Mouse (Mus musculus) heart, embryonic 12.5 days (tissue): Measurements from ENCODE around the gene Aldh9a1. TPM values are rescaled to one million over a fixed set of nuclear protein-coding genes. Genes with fewer than 3 reads are reported as not detected.

Experiments
- ATAC-seq: fragments of 200-750 bp; cut with Nextera tagmentation; 2 replicates; pipeline ENCODE4 v1.8.0; 2017; ENCODE audit warnings: moderate TSS enrichment, moderate library complexity; ENCODE audit not compliant: insufficient number of reproducible peaks, low FRiP score
- H3K27ac ChIP-seq: fragments of 300-500 bp; sonication (generic); 2 replicates; pipeline ENCODE4 v1.5.1; 2016; ENCODE audit warnings: mild to moderate bottlenecking, moderate library complexity; ENCODE audit not compliant: poor library complexity, severe bottlenecking
- H3K27me3 ChIP-seq: fragments of 300-500 bp; sonication (generic); replicated peaks from 2 replicates; pipeline ENCODE4 v1.6.1; 2016; ENCODE audit warnings: mild to moderate bottlenecking, moderate library complexity
- H3K36me3 ChIP-seq: fragments of 300-500 bp; sonication (generic); 2 replicates; pipeline ENCODE4 v1.6.1; 2016; ENCODE audit warnings: mild to moderate bottlenecking, moderate library complexity
- H3K4me1 ChIP-seq: fragments of 300-500 bp; sonication (generic); replicated peaks from 2 replicates; pipeline ENCODE4 v1.6.1; 2016; ENCODE audit warnings: mild to moderate bottlenecking
- H3K4me2 ChIP-seq: fragments of 300-500 bp; sonication (generic); 2 replicates; pipeline ENCODE4 v1.6.1; 2016; ENCODE audit warnings: mild to moderate bottlenecking, moderate library complexity
- H3K4me3 ChIP-seq: fragments of 300-500 bp; sonication (generic); 2 replicates; pipeline ENCODE4 v1.5.1; 2016; ENCODE audit warnings: mild to moderate bottlenecking
- H3K9ac ChIP-seq: fragments of 300-500 bp; sonication (generic); 2 replicates; pipeline ENCODE4 v1.6.1; 2016; ENCODE audit warnings: mild to moderate bottlenecking, moderate library complexity
- H3K9me3 ChIP-seq: fragments of 300-500 bp; sonication (generic); replicated peaks from 2 replicates; pipeline ENCODE4 v1.6.1; 2016; ENCODE audit warnings: mild to moderate bottlenecking, moderate library complexity
- WGBS: fragments of 180-500 bp; shearing (Covaris S2); methylation state at CpG from one replicate; pipeline ENCODE4 v1.1.7; 2016; 5-methylcytosine and 5-hydroxymethylcytosine counted together
- polyA plus RNA-seq: library from polyadenylated mRNA; unstranded; fragments of >200 nt; fragmentation: Nextera tagmentation; extraction: Ambion mirVana; gene quantifications from 2 replicates; pipeline ENCODE4 v1.2.1, GENCODE M21; 2016

Gene Aldh9a1
- polyA plus RNA-seq, 1 experiment from 2014 or later: 27.6 TPM

DNA sequence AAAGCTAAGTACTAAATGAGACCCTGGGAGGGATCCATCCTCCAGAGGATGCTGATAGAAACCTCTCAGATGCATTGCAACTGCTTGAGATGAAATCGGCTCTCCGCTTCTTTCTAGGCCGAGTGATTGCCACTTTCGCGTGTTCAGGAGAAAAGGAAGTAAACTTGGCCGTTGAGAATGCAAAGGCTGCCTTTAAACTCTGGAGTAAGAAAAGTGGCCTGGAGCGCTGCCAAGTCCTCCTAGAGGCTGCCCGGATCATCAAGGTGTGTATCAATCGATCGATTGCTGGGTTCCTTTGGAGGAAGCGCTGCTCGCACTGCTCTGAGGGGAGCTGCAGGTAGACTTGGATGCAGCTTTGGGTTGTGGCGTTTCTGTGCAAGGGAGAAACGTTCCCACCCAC lies 2.6 kb downstream of the Aldh9a1 start:
- no peak for ATAC-seq
- H3K9ac ChIP-seq: no peak overlapping the region
- no peaks in the 10 kb centered on the region for H3K9me3 ChIP-seq
- no peak overlapping the region for H3K4me3 ChIP-seq
- peaks cover 12% of the 10 kb centered on the region for H3K4me1 ChIP-seq
- WGBS: 88% methylated on average over 14 of the region's 14 CpGs
- H3K36me3 ChIP-seq: peaks cover 35% of the 10 kb centered on the region
- H3K27me3 ChIP-seq: no peaks in the 10 kb centered on the region
- H3K27ac ChIP-seq: no peak overlapping the region
- H3K4me2 ChIP-seq: no peak overlapping the region

GRCm38 (mm10) chr1:167357387-167357786 lies 7.6 kb downstream of the Aldh9a1 start:
- no peak overlapping the region for H3K4me2 ChIP-seq
- peaks cover 57% of the 10 kb centered on the region for H3K36me3 ChIP-seq
- 87% methylated on average over 9 of the region's 9 CpGs for WGBS

DNA sequence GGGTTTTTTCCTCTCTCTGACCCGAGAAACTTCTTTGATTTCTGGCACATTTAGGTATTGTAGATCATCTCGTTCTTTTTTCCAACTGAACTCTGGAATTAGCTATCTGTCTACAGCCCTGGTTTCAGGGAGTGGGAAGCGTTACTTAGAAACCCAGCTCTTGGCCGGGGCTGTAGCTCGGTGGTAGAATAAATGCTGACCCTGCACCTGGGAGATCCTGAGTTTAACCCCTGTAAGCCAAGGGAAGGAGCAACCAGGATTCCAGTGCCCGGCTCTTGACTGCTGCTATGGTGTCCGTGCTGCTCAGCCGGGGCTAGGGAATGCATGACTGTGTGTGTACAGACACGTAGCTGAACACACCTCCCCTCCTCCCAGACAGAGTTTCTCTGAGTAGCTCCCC lies 8.9 kb downstream of the Aldh9a1 start:
- no peak for ATAC-seq
- H3K9me3 ChIP-seq: no peaks in the 10 kb centered on the region
- peaks cover 53% of the 10 kb centered on the region for H3K36me3 ChIP-seq
- peaks cover 10% of the 10 kb centered on the region for H3K4me1 ChIP-seq
- H3K4me2 ChIP-seq: no peak overlapping the region
- no peak overlapping the region for H3K9ac ChIP-seq
- H3K4me3 ChIP-seq: no peak overlapping the region
- H3K27me3 ChIP-seq: no peaks in the 10 kb centered on the region
- 86% methylated on average over 9 of the region's 9 CpGs for WGBS
- no peak overlapping the region for H3K27ac ChIP-seq

More at GRCm38 (mm10) chr1:167357387-167357786, 7.6 kb downstream of the Aldh9a1 start:
- ATAC-seq: no peak
- Histone ChIP-seq H3K4me3 (no peak overlapping the region), H3K9ac (no peak overlapping the region), H3K4me1 (peaks cover 9% of the 10 kb centered on the region), H3K27me3 (no peaks in the 10 kb centered on the region), H3K27ac (no peak overlapping the region), H3K9me3 (no peaks in the 10 kb centered on the region)

DNA sequence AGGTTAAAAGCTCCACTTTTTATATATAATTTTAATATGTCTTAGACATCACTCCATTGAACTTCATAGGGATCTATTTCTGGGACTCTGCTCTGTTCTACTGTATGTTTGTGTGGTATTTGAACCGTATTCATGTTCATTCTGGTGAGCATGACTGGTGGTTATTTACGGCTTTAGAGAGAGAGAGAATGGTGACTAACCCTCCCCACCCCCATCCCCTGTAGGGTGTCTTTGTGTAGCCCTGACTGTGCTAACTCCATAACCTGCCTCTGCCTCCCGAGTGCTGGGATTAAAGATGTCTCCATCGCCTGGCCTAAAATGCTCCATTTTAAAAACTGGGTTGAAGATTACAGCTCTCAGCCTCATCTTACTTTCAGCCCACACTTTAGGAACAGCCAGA lies 10.5 kb downstream of the Aldh9a1 start:
- no peak overlapping the region for H3K4me2 ChIP-seq
- no peaks in the 10 kb centered on the region for H3K9me3 ChIP-seq
- ATAC-seq: no peak
- no peaks in the 10 kb centered on the region for H3K27me3 ChIP-seq
- H3K27ac ChIP-seq: no peak overlapping the region
- WGBS: 84% methylated on average over 4 of the region's 4 CpGs
- no peak overlapping the region for H3K9ac ChIP-seq
- H3K4me3 ChIP-seq: no peak overlapping the region
- H3K36me3 ChIP-seq: peaks cover 41% of the 10 kb centered on the region
- H3K4me1 ChIP-seq: peaks cover 3% of the 10 kb centered on the region; the same call in 1 of the 2 replicates

DNA sequence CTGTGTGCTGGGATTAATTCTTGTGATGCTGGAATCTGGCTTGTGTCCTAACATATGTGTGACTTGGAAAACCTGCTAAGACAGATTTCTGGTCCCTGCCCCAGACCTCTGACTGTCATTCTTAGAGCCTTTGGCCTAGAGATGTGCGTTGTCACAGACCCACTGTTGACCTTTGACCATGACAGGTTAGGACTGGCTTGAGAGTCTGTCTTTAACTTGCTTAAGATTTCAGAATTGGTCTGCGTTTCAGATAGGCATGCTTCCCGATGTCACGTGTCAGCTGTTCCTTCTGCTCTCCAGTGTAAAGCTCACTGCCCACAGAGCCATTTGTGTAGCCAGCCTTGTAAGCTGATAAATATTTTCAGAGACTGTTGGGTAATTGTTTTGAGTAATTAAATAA lies 13.0 kb downstream of the Aldh9a1 start:
- Histone ChIP-seq H3K27ac (no peak overlapping the region), H3K27me3 (no peaks in the 10 kb centered on the region), H3K4me1 (peaks cover 6% of the 10 kb centered on the region), H3K4me2 (no peak overlapping the region), H3K4me3 (no peak overlapping the region), H3K9ac (no peak overlapping the region), H3K9me3 (no peaks in the 10 kb centered on the region), H3K36me3 (peaks cover 42% of the 10 kb centered on the region)
- WGBS: 85% methylated on average over 4 of the region's 4 CpGs
- no peak for ATAC-seq

- H3K4me3 ChIP-seq: no peak overlapping the region
- H3K4me2 ChIP-seq: no peak overlapping the region
- H3K27ac ChIP-seq: no peak overlapping the region
- no peaks in the 10 kb centered on the region for H3K9me3 ChIP-seq
- no peak for ATAC-seq
- no peak overlapping the region for H3K9ac ChIP-seq
- WGBS: 71% methylated on average over 5 of the region's 5 CpGs
- H3K36me3 ChIP-seq: peaks cover 38% of the 10 kb centered on the region
- peaks cover 6% of the 10 kb centered on the region for H3K4me1 ChIP-seq
- no peaks in the 10 kb centered on the region for H3K27me3 ChIP-seq
These were observed 13.5 kb downstream of the Aldh9a1 start for GRCm38 (mm10) chr1:167363322-167363721.

DNA sequence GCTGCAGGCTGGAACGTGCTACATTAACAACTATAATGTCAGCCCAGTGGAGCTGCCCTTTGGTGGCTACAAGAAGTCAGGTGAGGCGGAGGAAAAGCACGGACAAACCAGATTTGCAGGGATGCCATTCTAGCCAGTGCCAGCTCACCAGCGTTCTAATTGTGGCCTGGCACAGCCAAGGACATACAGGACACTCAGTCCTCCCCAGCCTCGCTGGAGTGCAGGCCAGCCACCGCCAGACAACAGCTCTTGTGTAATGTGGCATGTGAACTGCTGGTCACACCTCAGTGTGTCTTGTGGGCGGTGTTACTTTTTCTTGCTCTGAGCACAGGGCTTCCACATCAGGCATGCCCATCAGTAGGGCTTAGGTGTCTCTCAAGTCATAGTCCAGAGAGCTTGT lies 16.0 kb downstream of the Aldh9a1 start:
- Histone ChIP-seq H3K9ac (no peak overlapping the region), H3K27me3 (no peaks in the 10 kb centered on the region), H3K36me3 (peaks cover 30% of the 10 kb centered on the region), H3K4me1 (peaks cover 6% of the 10 kb centered on the region), H3K27ac (no peak overlapping the region; the same call in 1 of the 2 replicates), H3K9me3 (no peaks in the 10 kb centered on the region), H3K4me2 (no peak overlapping the region), H3K4me3 (no peak overlapping the region)
- 79% methylated on average over 7 of the region's 7 CpGs for WGBS
- no peak for ATAC-seq

- no peak overlapping the region for H3K27ac ChIP-seq
- WGBS: 84% methylated on average over 6 of the region's 6 CpGs
- ATAC-seq: no peak
- peaks cover 22% of the 10 kb centered on the region for H3K36me3 ChIP-seq
- peaks cover 6% of the 10 kb centered on the region for H3K4me1 ChIP-seq
- no peaks in the 10 kb centered on the region for H3K27me3 ChIP-seq
- H3K4me3 ChIP-seq: no peak overlapping the region
- H3K9ac ChIP-seq: no peak overlapping the region
- H3K9me3 ChIP-seq: no peaks in the 10 kb centered on the region
- H3K4me2 ChIP-seq: no peak overlapping the region
These were observed 16.8 kb downstream of the Aldh9a1 start for GRCm38 (mm10) chr1:167366621-167367020.

GRCm38 (mm10) chr1:167368018-167368417 lies 18.2 kb downstream of the Aldh9a1 start:
- no peak overlapping the region for H3K27ac ChIP-seq
- peaks cover 22% of the 10 kb centered on the region for H3K36me3 ChIP-seq
- H3K27me3 ChIP-seq: no peaks in the 10 kb centered on the region
- H3K4me1 ChIP-seq: peaks cover 6% of the 10 kb centered on the region
- no peak overlapping the region for H3K4me3 ChIP-seq
- no peak overlapping the region for H3K4me2 ChIP-seq
- no peaks in the 10 kb centered on the region for H3K9me3 ChIP-seq
- 79% methylated on average over 4 of the region's 4 CpGs for WGBS
- H3K9ac ChIP-seq: no peak overlapping the region
- no peak for ATAC-seq

GRCm38 (mm10) chr1:167368513-167368912 lies 18.7 kb downstream of the Aldh9a1 start:
- ATAC-seq: peak; percentile 78
- no peak overlapping the region for H3K9ac ChIP-seq
- no peak overlapping the region for H3K27ac ChIP-seq
- 69% methylated on average over 7 of the region's 7 CpGs for WGBS
- H3K4me2 ChIP-seq: no peak overlapping the region
- H3K4me3 ChIP-seq: no peak overlapping the region
- no peaks in the 10 kb centered on the region for H3K9me3 ChIP-seq
- H3K36me3 ChIP-seq: peaks cover 22% of the 10 kb centered on the region
- no peaks in the 10 kb centered on the region for H3K27me3 ChIP-seq
- peaks cover 4% of the 10 kb centered on the region; the same call in 1 of the 2 replicates for H3K4me1 ChIP-seq

DNA sequence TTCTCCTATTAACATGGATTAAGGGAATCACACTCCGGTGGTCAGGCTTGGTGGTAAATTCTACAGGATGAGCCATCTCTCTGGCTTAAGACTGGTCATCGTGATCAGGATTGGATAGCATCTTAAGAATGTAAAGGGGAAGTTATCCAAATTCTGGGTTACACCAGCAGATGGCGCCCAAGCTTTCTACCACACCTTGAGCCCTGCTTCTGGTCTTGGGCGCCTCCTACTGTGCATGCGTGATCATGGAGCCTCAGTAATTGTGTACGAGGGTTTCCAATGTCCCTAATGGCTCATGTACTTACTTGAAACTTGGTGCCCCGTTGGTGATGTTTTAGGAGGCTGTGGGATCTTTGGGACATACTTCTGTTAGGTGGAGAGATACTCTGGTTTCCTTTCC lies 20.1 kb downstream of the Aldh9a1 start:
- 0 out of 2 replicates have a peak, but pooled peaks have one; percentile 34 for ATAC-seq
- H3K27me3 ChIP-seq: no peaks in the 10 kb centered on the region; the same call in 1 of the 2 replicates
- no peak overlapping the region for H3K9ac ChIP-seq
- H3K27ac ChIP-seq: no peak overlapping the region
- peaks cover 11% of the 10 kb centered on the region for H3K4me1 ChIP-seq
- H3K9me3 ChIP-seq: no peaks in the 10 kb centered on the region
- H3K36me3 ChIP-seq: peaks cover 22% of the 10 kb centered on the region
- WGBS: 7% methylated on average over 7 of the region's 7 CpGs
- H3K4me3 ChIP-seq: no peak overlapping the region
- no peak overlapping the region for H3K4me2 ChIP-seq

DNA sequence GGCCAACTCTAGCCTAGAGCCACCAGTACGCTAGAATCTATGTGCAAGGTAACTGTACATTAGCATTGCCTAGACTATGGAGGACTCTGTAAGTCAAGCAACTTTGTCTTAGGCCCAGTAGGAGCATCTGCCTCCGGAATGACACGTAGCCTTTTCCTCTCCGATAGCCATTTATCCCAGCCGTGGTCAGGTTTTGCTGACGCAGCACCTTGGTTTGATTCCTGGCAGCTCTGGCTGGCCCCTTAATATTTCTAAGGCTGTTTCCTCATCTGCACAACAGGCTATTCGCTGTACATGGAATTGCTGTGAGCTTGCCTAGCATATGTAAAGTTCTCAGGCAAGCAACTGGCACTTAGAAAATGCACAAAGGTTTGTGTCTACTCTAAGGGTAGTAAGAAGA lies 22.9 kb downstream of the Aldh9a1 start:
- Histone ChIP-seq H3K27me3 (no peaks in the 10 kb centered on the region; the same call in 1 of the 2 replicates), H3K36me3 (peaks cover 21% of the 10 kb centered on the region), H3K4me2 (no peak overlapping the region), H3K27ac (no peak overlapping the region), H3K9me3 (no peaks in the 10 kb centered on the region), H3K4me3 (no peak overlapping the region), H3K9ac (no peak overlapping the region), H3K4me1 (peaks cover 8% of the 10 kb centered on the region)
- WGBS: 90% methylated on average over 7 of the region's 7 CpGs
- no peak for ATAC-seq
